Comparison of ENCODE assay signal across 9 mouse cellular contexts in genomic region chr17:83969407-83969826, GRCm38 (mm10).
DNase-seq lines count a peak whose midpoint lies in the region; ATAC-seq lines count a peak whose summit lies in the region.
"Had no signal": no experiment of that assay in that cellular context is flagged by ENCODE, and none has a peak within 500 bp of the region (broad histone marks: within the 10 kb centered on the region; RNA-seq: fewer than 3 reads in every experiment).

No protein-coding gene starts in this region.

- no peak overlapping the region for H3K4me3 ChIP-seq in lung, embryonic 15.5 days
- no peak overlapping the region for H3K4me3 ChIP-seq in limb, embryonic 12.5 days (replicated peaks)
- H3K4me3 ChIP-seq in stomach, embryonic 15.5 days (replicated peaks) = no peak overlapping the region

- peak; percentile 44 for DNase-seq in embryo, embryonic 10 days (ENCODE audit: low spot score)
- DNase-seq in embryo, embryonic 9.5 days (ENCODE audit: extremely low spot score) = no peak
- no peak for DNase-seq in lung, postnatal 14 days
- DNase-seq in left cerebral cortex, adult 8-10 months (ENCODE audit: low spot score in 2 of 2) = no peak
- no peak for DNase-seq in adrenal gland, adult (ENCODE audit: inconsistent age in 2 of 2, low spot score in 1 of 2)
- DNase-seq: right cerebral cortex, postnatal 25 days had no signal

- 30% methylated on average over 7 of the region's 7 CpGs for WGBS in lung, embryonic 15.5 days
- 16% methylated on average over 7 of the region's 7 CpGs for WGBS in limb, embryonic 12.5 days
- WGBS in stomach, embryonic 15.5 days = 47% methylated on average over 7 of the region's 7 CpGs

- peaks cover 41% of the 10 kb centered on the region for H3K4me1 ChIP-seq in lung, embryonic 15.5 days
- peaks cover 55% of the 10 kb centered on the region for H3K4me1 ChIP-seq in limb, embryonic 12.5 days (replicated peaks)
- peaks cover 11% of the 10 kb centered on the region for H3K4me1 ChIP-seq in stomach, embryonic 15.5 days

- no peaks in the 10 kb centered on the region for H3K9me3 ChIP-seq in lung, embryonic 15.5 days
- no peaks in the 10 kb centered on the region; the same call in 1 of the 2 replicates for H3K9me3 ChIP-seq in limb, embryonic 12.5 days
- H3K9me3 ChIP-seq in stomach, embryonic 15.5 days = no peaks in the 10 kb centered on the region

- H3K4me2 ChIP-seq in lung, embryonic 15.5 days = no peak overlapping the region
- H3K4me2 ChIP-seq in limb, embryonic 12.5 days = no peak overlapping the region
- H3K4me2 ChIP-seq in stomach, embryonic 15.5 days = no peak overlapping the region

- no peaks in the 10 kb centered on the region for H3K27me3 ChIP-seq in lung, embryonic 15.5 days
- no peaks in the 10 kb centered on the region for H3K27me3 ChIP-seq in limb, embryonic 12.5 days
- H3K27me3 ChIP-seq in stomach, embryonic 15.5 days (replicated peaks) = no peaks in the 10 kb centered on the region

- H3K27ac ChIP-seq in lung, embryonic 15.5 days = peak overlapping the region; percentile 74
- peak overlapping the region; percentile 95 for H3K27ac ChIP-seq in limb, embryonic 12.5 days
- peak overlapping the region; percentile 78 for H3K27ac ChIP-seq in stomach, embryonic 15.5 days

- H3K9ac ChIP-seq in lung, embryonic 15.5 days = no peak overlapping the region
- no peak overlapping the region for H3K9ac ChIP-seq in limb, embryonic 12.5 days (replicated peaks)
- no peak overlapping the region for H3K9ac ChIP-seq in stomach, embryonic 15.5 days

- ATAC-seq in lung, embryonic 15.5 days (ENCODE audit: borderline replicate concordance, extremely low read depth, low FRiP score, low TSS enrichment) = no peak
- ATAC-seq in limb, embryonic 12.5 days (ENCODE audit: insufficient number of reproducible peaks, insufficient read depth, low FRiP score, low TSS enrichment, low read depth) = 0 out of 2 replicates have a peak, but pooled peaks have one; percentile 11
- ATAC-seq in stomach, embryonic 15.5 days (ENCODE audit: insufficient read depth, low FRiP score, low read depth) = 0 out of 2 replicates have a peak, but pooled peaks have one; percentile 10

- H3K36me3 ChIP-seq in lung, embryonic 15.5 days = no peaks in the 10 kb centered on the region
- no peaks in the 10 kb centered on the region for H3K36me3 ChIP-seq in limb, embryonic 12.5 days
- no peaks in the 10 kb centered on the region for H3K36me3 ChIP-seq in stomach, embryonic 15.5 days
